Mouse (Mus musculus) T-helper 17 cell (primary cell): ENCODE results near the gene Cdhr2.

ENCODE experiments used
- in situ Hi-C, 2 experiments: fragments of 300-600 bp; cut with MboI, MseI; formaldehyde crosslinking; loops; 1 replicate in 1 of 2; 2 replicates in 1 of 2; pipeline ENCODE4 v1.15.1; 2025; ENCODE audit warnings: high pct_unique_total_duplicates in 2 of 2

Cdhr2 gene

DNA sequence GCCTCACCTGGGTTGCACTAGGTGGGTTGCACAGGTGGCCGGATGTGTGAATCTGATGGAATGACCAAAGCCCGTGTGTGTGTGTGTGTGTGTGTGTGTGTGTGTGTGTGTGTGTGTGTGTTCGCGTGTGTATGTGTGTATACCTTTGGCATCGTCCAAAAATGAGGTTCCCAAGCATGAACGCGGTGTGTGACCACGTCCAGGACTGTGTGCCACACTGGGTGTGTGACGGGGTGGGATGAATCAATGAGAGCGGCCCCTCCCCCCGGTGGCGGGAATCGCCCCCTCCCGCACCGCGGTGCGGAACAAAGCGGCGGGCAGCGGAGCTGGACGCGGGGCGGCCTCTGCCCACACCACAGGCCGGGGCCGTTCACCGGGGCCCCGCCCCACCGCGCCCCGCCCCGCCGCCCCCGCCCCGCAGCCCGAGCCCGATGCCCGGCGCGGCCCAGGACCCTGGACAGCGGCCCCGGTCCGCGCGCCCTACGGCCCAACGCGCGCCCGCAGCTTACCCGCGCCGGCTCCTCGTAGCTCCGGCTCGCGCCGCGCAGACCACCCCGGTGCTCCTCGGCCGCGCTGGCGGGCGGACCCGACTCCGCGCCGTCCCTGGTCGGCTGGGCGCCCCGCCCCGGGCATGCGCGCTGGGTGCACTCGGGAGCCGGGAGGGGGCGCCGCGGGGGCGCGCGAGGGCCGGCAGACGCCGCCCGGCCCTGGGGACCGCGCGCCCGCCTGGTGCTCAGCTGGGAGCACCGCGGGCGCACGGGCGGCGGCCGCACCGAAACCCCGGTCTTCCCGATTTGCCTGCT, 48.0 kb downstream of the Cdhr2 start:
- in situ Hi-C loops, result loop anchor here in 1 of 2 experiments (25.0 kb wide), 1 partner anchor 1013 kb away; no protein-coding TSS in a partner anchor

DNA sequence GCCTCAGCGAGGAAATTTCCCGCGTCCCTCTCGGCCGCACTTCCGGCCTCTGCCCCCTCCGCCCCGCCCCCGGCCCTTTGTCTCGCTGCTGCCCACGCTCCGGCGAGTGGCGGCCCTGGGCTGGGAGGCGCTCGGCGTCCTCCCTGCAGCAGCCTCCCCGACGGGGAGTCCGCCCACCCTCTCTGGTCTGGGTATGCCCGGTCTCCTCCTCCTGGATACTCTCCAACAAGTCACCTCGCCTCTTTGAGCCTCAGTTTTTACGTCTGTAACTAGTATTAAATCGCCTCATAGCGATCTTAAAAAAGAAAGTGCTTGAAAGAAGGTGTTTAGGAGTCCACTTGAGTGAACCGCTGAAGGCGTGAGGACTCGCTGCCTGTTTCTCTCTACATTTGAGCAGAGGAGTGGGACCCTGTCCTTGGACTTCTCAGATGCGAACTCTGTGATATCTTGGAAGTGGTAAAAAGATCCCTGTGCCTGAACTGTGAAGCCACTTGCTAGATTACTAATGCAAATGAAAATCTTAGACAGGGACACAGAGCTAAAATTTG, 48.7 kb downstream of the Cdhr2 start, which contains the start of gene Gprin1:
TSS of gene Gprin1 (minus strand) at position 11 of the 548 bp plus-strand sequence.
- in situ Hi-C loops, result loop anchor here in 1 of 2 experiments (25.0 kb wide), 1 partner anchor 1012 kb away; no protein-coding TSS in a partner anchor

DNA sequence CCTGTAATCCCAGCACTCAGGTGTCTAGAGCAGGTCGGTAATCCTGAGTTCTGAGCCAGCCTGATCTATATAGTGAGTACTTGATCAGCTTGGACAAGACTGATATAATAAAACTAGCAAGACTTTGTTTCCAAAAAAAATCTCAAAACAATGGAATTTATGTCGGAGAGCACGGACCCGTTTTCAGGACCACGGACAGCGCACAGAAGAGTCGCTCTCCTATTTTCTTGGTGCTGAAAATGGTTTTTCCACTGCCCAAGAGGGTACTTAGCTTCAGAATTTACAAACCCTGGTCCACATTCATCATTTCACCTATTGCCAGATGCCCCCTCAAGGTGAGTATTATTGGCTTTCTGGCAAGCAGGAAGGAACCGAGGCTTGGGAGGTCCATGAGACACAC, 49.4 kb downstream of the Cdhr2 start:
- in situ Hi-C loops, result no loop called here

DNA sequence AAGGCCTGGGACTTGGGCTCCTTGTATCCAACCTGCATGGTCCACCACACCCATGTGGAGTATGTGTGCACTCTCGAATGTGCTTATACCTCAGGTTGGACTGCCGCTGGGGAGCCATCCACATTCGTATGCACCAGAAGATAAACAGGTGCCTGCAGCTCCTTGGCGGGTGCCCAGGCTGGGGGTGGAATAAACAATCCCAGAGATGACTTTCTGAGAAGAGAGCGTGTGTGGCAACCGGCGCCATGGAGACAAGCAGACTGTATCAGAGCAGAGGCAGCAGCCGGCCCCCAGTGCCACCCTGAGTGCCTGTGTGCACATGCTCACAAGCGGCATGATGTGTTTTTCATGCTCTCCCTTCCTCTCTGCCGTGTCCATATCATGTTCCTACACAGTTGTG, 51.4 kb downstream of the Cdhr2 start:
- in situ Hi-C loops, result no loop called here

DNA sequence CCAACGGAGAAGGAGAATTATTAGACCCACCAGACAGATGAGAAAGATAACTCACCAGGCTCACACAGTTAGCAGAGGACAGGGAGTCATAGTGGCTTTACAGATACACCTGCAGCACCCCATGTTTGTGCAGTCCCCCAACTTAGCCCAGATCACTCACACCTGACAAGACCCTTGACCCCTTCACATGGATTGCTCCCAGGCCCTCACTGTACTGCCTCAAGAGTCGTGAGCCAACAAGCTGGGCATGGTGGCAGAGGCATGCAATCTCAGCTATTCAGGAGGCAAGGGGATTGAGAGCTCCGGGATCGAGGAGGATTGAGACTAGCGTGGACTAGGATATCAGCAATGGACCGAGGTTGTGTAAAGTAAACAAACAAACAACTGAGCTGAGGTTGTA, 52.5 kb downstream of the Cdhr2 start:
- in situ Hi-C loops, result no loop called here

DNA sequence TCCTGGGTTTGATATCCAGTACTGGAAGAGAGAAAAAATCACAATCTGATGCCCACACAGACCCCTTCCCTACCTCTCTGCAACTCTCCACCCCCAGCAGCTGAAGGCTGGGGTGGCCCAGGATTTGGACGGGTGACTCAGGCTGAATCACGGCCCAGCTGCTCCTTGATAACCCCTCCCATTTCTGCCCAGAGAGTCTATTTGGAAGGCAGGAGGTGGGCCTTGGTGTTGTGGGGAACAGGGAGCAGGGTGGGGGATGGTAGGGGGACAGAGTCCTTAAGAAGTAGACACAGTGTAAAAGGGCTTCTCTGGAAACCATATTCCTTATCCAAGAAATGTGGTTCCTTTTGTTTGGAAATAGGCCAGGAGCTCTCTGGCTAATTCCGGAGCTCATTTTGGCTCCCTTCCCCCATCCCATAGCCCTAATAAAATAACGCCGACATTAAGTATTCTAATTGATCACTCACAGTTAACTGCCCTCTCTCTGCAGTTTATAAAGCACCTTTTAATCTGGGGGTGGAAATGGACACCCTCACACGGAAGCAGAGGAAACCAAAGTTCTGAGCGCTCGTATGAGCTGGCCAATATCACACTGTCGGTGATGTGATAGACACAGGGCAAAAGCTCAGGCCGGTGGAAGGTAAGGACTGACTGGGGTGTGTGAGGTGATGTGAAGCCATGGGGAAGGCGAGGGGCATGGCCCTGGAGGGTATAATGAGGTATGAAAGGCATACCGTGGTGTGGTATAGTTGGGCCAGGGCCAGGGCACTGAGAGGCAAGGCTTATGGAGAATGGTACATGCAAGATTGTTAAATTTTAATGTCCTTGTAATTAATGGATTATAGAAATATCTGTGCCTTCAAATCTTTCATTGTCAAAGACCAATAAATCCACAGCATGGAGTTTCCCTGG, 53.2 kb downstream of the Cdhr2 start:
- in situ Hi-C loops, result no loop called here

DNA sequence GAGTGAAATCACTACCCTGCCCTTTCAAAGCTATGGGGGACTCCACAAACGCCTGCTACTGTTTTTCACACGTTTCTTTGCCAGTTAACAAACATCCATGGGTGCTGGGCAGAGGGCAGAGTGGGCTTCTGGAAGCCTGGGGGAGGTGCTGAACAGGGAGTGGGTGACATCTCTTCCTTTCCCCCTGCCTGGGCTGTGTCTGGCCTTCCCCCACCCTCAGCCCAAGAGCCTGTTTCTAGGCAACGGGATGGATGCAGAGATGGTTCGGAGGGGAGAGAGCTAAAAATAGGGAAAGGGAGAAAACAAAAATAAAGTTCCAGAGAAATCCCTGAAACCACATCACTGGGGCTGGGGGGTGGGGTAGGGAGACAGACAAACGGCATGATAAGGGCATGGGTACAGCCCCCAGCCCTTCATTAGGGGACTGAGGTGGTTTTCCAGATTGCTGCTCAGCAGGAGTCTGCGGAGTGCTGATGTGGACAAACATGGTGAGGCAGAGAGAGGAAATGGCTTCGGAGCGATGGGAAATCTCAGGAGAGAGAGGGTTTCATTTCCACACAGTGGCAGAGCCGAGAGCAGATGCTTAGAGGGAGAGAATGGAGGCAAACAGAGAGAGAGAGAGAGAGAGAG, 54.1 kb downstream of the Cdhr2 start:
- in situ Hi-C loops, result no loop called here

DNA sequence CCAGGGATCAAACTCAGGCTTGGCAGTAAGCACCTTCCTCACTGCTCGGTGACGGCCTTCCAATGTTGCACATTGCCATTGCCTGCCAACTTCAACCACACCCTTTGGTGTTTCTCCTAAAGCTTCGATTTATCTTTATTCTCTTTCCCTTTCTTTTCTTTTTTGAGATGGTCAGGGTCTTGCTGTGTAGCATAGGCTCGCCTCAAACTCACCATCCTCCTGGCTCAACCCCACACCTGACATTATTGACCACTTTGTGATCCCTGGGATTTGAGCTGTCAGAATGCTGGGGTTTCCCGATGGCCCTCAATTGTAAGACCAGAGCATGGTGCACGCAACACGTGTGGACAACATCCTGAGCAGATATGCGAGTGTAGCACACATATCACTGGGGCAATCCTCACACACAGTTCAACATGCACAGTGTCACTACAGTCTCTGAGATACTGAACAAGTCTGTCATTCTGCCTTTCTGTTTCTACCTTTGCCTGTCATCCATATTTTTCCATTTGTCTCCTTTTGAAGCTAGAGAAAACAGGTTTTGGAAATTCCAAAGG, 55.0 kb downstream of the Cdhr2 start:
- in situ Hi-C loops, result no loop called here

DNA sequence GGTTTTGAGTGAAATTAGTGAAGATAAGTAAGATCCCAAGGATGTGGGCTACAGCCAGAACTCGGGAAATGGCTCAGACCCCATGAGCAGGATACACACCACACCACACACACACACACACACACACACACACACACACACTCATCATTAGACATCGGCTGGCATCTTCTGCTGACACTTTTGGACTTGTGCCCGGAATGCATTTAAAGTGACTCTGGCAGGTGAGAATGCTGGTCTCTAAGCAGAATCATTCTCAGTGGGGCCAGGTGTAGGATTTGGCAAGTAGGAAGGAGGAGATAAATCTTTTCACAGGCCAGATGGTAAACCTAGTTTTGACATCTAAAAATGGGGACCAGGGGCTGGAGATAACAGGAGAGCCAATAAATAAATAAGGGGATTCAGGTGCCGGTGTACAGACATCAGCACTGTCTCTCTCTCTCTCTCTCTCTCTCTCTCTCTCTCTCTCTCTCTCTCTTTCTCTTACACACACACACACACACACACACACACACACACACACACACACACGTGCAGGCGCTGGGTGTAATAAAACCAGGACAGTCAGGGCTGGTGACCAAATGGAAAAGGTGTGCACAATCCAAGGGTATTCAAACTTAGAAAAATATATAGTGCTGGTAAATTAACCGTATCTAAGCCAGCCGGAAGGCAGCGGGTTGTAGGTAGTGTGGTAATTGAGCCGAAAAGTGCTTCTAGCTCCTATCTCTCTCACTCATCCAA, 56.0 kb downstream of the Cdhr2 start:
- in situ Hi-C loops, result no loop called here

DNA sequence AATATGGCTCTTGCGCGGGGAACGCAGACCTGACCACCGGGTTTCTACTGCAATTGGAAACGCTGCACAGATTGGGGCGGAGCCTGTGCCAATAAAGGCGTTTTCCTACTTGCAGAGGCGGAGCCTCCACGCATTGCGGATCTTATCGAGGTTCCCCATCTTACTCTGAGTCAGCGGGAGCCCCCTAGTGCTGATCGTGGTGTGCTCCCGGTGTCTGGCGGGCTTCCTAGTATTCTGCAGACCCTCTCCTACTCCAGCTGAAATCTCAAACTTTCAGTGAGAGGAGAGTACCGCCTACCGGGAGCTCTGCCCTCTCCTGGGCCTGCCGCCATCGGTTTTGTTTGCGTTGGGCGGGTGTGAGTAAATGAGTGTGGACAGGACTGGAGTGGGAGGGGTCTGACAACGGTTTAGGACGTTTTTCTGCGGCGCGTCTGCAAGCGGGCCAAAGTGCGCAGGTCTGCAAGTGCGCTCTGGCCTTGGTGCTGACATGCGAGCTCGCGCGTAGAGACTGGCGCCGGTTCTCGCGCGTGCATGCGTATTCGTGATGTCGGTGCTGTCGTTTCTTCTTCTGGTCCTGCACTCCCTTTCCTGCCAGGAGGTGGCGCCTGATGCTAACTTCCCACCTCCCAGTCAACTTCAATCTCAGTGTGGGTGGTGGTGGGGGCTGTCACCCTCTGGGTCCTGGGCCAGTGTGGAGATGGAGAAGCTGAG, 56.9 kb downstream of the Cdhr2 start:
- in situ Hi-C loops, result no loop called here

DNA sequence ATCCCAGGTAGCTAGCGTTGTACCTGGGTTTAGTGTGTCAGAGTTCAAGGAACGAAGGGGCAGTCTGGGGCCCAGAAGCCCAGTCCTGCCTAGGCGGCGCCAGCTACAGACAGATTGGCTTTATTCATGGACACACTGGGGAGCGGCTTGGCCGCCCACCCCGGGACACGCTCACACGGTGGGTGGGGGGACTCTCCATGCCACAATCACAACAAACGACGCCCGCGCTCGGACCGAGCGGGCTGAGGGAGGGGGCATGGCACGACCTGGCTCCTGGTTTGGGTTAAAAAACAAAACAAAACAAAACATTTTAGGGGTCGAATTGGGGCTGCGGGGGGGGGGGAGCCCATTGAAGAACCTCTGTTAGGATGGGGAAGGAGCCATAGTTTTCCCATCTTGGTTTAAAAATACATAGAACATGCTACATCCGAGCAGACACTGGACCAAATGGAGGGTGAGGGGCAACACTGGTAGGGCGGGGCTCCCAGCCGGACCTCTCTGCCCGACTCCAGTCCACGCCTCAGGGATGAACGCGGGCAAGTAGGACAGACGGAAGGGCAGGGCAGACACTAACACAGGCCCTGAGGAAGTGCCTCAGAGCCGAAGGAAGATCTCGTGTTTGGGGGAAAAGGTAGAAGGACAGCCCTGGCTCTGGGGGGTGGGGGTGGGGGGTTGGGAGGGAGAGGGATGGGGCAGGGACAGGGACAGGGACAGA, 57.7 kb downstream of the Cdhr2 start:
- in situ Hi-C loops, result no loop called here

DNA sequence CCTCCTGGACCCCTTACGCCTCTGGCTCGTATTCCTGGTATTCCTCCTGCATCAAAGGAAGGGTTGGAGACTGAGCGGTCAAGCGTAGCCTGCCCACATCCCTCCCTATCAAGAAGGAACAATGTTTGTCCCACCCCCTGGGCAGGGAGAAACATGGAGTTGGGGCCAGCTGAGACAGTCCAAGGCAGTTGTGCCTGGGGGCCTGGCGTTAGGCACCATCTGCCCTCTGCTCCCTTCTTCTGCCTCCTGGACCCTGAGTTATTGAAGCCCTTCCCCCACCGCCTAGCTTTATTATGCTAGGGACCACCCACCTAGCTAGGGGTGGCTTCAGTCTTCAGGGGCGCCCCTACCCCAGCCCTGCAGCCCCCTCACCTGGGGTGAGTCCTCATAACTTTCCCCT, 58.2 kb downstream of the Cdhr2 start:
- in situ Hi-C loops, result no loop called here

DNA sequence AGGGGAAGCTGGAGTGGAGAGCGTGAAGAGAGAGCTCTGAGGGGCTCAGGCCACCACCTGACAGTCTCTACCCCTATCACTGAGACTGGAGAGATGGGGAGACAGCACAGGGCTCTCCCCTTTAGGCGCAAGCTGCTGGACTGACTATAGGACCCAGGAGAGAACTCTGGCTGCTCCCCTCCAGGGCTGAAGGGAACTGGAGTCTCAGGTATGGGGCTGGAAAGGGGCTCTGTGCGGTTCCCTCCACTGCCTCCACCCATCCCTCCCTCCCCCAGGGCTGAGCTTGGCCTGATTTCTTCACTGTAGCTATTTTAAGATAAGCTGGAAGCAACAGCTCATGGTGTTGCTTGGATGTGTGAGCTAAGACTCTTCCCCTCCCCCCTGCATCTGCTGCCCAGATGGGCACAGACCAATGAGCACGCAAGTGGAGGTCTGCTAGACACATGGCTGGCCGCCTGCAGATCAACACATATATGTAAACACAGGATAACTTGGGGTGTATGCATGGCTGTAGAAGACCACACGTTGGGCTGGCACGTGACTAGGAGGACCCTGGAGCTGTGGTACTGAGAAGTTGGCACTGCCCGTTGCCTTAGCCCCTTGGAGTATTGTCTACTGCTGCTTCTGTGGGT, 59.0 kb downstream of the Cdhr2 start:
- in situ Hi-C loops, result no loop called here

DNA sequence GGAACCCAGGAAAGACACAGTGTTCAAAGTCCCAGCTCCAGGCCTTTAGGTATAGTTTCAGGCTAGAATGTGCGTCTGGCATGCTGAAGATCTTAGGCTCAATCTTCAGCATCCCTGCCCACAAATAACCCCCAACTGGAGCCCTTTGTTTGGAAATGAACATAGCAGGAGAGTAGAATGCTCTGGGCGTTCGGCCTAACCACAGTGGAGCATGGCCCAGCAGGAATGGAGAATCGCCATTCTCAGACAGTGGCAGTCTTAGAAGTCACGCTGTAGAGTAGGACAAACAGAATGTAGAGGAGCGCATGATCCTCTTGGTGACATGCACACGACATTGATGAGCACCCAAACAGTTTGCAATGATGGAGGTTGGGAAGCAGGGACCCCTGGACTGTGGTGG, 59.6 kb downstream of the Cdhr2 start:
- in situ Hi-C loops, result no loop called here

DNA sequence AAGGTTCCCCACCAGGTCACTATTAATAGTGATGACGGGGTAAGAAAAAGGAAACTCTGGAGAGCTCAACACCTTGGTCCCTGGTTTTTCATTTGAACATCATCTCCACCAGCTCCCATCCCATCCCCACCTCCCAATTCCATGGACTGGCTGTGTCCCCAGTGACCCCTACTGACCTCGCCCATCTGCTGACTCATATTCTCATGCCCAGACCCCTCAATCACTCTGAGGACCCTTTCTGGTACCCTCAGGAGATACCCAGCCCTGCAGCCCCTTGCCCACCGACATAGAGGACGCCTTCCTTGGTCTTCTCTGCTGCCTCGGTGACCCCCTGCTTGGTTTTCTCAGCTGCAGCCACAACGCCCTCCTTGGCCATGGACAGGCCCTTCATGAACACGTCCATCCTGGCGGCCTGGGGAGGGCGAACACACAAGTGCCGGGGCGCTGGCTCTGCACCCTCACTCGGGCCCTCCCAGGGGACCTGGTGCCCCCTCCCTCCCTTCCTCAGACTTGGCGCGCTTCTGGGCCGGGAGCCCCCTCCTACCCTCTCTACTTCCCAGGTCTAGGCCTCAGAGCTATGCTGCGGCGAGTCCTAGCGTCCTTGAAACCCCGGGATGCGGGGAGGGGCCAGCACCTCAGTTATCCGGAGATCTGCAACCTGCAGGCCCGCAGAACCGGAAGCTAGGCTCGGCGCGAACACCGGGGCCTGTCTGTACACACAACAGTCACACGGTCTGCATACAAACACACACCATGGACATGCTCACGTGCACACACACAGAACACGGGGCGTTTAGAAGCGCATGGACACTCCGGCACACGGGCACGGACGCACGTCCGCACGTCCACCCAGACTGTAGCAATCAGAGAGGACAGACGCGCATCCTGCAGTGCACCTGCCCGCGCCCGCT, 64.3 kb downstream of the Cdhr2 start:
- in situ Hi-C loops, result no loop called here

DNA sequence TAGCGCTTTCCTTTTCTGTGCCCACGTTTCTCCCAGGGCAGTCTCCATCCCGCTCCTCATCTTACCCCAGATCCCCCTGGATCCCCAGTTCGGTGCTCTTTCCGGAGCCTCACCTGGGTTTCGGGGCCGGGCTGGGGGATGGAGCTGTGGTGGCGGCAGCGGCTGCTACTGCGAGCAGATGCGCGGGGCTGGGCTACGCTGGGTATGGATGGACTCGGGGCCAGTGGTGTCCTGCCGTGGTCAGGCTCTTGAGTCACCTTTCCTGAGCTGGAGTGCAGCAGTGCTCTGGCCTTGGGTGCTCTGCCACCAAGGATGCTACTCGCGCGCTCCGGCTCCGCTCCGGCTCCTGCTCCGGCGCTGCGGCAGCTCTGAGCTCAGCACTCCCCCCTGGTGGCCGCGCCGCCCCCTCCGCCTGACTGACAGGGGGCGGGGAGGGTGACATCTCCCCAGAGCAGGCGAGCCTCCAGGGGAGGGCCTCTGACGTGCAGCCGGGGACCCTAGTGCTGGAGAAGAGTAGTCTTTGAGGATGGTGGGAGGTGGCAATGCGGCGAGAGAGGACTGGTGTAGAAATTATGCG, 65.0 kb downstream of the Cdhr2 start, which contains the start of gene Sncb:
TSS of gene Sncb (minus strand) at position 404 of the 577 bp plus-strand sequence.
- in situ Hi-C loops, result no loop called here

DNA sequence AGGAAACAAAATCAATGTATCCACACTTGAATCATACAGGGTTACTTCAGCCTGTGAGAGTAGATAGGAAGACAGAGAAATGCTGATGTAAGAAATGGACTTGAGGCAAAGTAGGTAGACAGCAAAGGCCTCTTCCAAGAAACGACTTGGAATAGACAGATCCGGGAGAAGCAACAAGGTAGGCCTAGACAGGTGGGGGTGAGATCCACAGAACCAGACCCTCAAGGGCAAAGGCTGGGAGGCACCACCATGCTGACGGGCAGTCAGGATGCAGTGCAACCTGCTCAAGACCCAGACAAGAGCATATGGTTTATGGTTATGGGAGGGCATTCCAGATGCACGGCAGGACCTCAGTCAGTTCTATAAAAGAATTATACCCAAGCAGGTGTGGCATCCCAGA, 65.8 kb downstream of the Cdhr2 start:
- in situ Hi-C loops, result no loop called here
